Mouse (Mus musculus): Measurements from ENCODE around the gene Chrd.

The Chrd gene

DNA sequence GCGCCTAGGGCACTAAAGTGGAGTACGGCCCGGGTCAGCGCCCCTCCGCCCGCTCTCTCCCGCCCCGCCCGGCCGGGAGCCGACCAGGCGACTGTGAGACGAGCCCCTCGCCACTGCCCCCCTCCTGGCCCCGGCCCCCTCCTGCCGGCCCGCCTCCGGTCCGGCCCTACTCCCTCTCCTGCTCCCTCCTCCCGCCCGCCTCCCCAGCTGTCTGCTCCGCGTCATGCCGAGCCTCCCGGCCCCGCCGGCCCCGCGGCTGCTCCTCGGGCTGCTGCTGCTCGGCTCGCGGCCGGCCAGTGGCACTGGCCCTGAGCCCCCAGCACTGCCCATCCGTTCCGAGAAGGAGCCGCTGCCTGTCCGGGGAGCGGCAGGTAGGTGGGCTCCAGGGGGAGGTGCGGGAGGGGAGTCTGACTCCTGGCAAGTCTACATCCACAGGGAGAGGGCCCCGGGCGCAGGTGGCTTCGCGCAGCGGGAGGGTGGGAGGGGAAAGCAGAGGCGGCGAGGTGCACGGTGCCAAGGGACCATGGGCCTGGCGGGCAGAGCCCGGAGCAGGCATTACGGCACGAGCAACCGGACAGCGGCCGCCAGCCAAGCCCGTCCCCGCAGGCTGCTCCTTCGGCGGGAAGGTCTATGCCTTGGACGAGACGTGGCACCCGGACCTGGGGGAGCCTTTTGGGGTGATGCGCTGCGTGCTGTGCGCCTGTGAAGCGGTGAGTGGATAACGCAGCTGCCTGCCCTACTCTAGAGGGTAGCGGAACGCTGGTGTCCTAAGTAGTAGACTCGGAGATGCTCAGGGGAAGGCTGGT is at the start of gene Chrd:
Chrd (plus strand) TSS at position 203 of the 806 bp plus-strand sequence.
- DNase-seq (ENCODE audit: low read depth, low spot score): no peak

DNA sequence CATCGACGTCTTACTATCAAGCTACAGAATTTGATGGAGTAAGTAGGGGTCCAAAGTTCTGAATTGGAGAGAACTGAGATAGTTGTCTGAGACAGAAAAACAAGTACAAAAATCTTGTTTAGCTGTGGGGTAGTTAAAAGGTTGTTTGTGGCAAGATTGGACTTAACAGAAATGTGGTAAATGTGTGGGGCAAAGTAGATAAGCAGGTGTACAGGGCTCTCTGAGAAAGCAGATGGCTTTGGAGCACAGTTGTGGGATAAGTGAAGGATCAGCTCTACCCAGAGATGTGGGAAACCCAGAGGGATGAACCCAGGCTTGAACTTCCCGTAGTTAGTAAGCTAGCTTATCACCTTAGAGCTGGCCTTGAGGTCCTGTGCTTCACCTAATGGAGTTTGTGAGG is 42.2 kb upstream of the Chrd start:
- DNase-seq (ENCODE audit: low read depth, low spot score): no peak

DNA sequence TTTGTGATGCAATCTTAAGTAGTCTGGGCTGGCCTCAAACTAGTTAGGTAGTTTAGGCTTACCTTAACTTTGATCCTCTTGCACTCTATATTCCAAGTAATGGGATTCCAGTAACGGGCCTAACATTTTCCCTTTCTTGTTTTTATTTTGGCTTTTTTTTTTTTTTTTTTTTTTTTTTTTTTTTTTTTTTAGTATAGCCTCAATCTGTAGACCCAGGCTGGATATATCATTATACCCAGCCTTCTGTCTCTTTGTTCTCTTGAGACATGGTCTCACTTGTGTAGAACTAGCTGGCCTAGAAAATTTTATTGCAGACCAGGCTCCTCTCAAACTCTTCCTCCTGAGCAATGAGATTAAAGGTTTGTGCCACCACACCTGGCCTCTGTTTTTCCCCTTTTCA is 41.3 kb upstream of the Chrd start:
- no peak for DNase-seq (ENCODE audit: low read depth, low spot score)

DNA sequence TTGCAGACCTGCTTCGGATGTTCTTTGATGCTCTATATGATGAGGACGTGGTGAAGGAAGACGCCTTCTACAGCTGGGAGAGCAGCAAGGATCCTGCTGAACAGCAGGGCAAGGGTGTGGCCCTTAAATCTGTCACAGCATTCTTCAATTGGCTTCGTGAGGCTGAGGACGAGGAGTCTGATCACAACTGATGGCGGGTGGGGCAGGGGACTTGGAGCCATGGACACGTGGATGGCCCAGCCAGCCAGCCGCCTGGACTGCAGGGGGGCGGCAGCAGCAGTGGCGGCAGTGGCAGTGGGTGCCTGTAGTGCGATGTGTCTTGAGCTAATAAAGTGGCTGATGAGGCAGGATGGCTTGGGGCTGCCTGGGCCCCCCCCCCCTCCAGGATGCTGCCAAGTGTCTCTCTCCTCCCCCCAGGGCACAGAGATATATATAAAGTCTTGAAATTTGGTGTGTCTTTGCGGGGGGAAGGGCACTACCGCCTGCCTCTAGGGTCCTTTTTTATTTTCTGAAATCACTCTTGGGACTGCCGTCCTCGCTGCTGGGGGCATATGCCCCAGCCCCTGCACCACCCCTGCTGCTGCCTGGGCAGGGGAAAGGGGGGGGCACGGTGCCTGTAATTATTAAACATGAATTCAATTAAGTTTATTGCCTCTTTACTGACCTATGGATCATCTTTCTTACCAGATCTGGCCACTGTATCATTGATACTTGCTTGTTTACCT is 40.5 kb upstream of the Chrd start:
- DNase-seq (ENCODE audit: low read depth, low spot score): no peak

GRCm38 (mm10) chr16:20693111-20693701 is 39.7 kb upstream of the Chrd start, which contains the start of gene Fam131a:
Gene Fam131a (plus strand): TSS chr16:20693241.
- peak; percentile 73 for DNase-seq (ENCODE audit: low read depth, low spot score)

GRCm38 (mm10) chr16:20694781-20695180 is 38.1 kb upstream of the Chrd start:
- no peak for DNase-seq (ENCODE audit: low read depth, low spot score)

GRCm38 (mm10) chr16:20695622-20696323 is 37.2 kb upstream of the Chrd start:
- peak; percentile 68 for DNase-seq (ENCODE audit: low read depth, low spot score)

GRCm38 (mm10) chr16:20699266-20699665 is 33.7 kb upstream of the Chrd start:
- no peak for DNase-seq (ENCODE audit: low read depth, low spot score)

- DNase-seq (ENCODE audit: low read depth, low spot score): no peak
These were observed 32.9 kb upstream of the Chrd start for GRCm38 (mm10) chr16:20700036-20700435.

GRCm38 (mm10) chr16:20701316-20701715 is 31.6 kb upstream of the Chrd start:
- DNase-seq (ENCODE audit: low read depth, low spot score): no peak

DNA sequence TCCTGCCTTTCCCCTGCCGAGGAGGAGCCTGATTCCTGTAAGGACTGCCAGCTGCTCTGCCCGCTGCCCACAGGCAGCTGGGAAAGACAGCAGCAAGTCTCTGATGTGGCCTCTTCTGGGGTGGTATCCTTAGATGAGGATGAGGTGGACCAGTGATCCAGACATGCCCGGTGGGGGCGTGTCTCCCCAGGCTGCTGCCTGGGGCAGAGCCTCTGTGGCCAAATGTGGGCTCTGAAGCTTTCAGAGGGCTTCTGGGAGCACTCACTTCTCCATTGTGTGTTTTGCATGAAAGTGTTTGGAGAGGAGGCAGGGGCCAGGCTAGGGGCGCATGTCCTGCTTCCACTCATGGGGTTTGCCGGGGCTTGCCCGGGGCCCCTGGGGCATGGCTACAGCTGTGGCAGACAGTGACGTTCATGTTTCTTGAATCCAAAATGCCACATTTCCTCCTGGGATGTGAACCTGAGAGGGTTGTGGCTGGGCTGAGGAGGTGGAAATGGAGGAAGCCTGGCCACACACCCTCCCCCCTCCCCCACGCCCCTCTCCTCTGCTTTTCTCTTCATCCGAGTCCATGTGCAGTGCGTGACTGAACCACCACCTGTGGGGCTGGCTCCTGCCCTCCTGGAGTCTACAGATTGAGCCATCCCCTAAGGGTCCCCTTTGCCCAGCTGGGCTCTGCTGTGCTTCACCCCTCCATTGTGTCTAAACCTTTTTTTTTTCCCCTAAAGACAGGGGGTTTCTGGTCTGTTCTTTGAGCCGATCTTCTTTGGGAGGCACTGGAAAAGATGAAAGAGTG is 31.0 kb upstream of the Chrd start:
- no peak for DNase-seq (ENCODE audit: low read depth, low spot score)

- no peak for DNase-seq (ENCODE audit: low read depth, low spot score)
These were observed 30.4 kb upstream of the Chrd start for GRCm38 (mm10) chr16:20702522-20702893.

- no peak for DNase-seq (ENCODE audit: low read depth, low spot score)
These were observed 29.9 kb upstream of the Chrd start for GRCm38 (mm10) chr16:20703071-20703470.

GRCm38 (mm10) chr16:20703699-20704400 is 29.1 kb upstream of the Chrd start:
- no peak for DNase-seq (ENCODE audit: low read depth, low spot score)

DNA sequence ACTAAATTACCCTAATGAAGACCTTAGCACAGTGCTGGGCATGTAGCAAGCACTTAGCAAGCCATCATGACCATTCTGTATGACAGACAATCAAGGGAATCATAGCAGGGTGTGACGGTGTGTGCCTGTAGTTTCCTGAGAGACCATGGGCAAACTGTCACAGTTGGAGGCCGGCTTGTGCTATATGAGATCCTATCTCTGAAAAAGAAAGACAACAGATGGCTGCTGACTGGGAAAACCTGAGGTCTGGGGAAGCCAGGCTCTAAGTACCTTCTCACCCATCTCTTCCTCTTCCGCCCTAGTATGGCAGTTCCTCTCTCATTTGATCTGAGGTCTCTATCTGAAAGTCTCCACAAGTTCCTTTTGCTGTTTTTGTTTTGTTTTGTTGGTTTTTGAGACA is 27.1 kb upstream of the Chrd start:
- no peak for DNase-seq (ENCODE audit: low read depth, low spot score)

- DNase-seq (ENCODE audit: low read depth, low spot score): no peak
These were observed 26.4 kb upstream of the Chrd start for GRCm38 (mm10) chr16:20706407-20707055.

DNA sequence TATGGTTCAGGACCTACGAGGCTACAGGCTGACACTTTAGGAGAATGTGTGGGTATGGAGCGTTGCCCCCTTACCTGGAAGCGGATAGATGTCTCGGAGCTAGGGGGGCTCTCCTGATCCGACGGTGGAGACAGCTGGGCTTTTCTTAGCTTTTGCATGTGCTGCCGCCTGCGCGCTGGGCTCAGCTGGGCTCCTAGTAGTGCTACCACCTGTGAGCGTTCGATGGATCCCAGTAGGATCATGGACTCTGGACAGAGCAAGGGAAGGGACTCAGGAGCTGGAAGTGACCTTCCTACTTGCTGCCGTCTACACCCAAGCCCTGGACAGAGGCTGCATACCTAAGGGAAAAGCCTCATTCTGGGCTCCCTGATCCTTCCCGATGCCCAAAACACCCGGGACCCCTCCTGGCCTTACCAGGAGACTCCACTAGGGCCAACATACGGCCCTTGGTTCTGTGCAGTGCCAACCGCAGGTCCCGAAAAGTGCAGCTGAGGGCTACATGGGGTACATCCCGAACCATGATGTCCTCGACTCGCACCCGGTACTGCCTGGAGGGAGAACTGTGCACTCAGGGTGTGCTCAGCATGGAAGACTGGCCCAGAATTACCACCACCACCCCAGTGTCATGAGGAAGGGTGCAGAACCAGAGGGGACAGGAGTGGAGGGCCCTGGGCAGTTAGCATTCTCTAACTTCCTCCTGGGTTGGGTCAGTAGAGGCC is 24.5 kb upstream of the Chrd start:
- DNase-seq (ENCODE audit: low read depth, low spot score): no peak

DNA sequence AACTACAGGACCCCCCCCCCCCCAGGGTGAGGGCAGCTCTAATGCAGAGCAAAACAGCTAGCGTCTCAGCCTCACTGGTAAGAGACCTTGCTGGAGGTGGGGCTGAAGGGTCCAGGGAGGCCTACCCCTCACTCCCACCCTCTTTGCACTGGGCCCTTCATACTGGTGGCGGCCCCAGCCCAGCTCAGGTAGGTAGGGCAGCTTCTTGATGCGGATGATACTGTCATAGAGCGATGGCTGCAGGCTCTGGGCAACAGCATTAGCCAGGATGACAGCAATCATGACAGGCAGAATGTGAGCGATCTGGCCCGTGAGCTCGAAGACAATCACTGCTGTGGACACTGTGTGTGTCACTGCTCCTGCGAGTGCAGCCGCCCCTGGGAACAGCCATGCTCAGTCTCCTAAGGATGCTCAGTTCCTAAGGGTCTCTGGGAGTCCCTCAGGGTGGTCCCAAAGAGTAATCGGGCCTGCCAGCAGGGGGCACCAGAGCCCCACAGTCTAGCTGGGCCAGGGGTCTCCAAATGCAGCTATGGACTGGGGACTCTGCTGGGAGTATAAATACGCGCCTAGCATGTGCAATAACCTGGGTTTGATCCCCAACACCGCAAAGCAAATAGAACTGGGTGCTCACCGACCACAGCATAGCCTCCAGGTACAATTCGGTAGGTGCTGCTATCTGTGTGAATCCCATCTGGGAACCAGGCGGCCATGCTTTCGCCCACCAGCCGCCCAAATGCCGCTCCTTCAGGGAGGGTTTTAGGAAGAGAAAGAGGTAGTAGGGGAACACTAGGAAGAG is 23.8 kb upstream of the Chrd start:
- DNase-seq (ENCODE audit: low read depth, low spot score): no peak

DNA sequence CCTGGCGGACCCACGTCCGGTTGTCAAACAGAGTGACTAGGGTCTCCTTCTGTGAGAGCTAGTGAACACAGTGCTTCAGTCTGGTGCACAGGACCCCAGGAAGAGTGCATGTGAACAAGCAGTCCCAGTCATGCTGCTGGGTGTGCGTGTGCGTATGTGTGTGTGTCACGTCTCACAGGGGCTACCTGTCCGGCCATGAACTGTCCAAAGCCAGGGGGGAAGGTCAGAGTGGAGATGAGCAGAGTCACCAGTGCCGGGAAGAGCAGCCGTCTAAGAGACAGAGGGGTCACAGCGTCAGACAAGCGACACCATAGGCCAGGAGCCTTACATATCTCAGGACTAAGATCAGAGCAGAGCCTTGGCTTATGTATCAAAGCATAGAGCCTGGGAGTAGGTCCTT is 22.6 kb upstream of the Chrd start:
- DNase-seq (ENCODE audit: low read depth, low spot score): no peak
